Mouse (Mus musculus): Measurements from ENCODE around the gene Gas7. TPM values are rescaled to one million over a fixed set of nuclear protein-coding genes. Genes with fewer than 3 reads are reported as not detected.

The Gas7 gene
- total and polyA plus RNA-seq, 2 experiments from 2014 or later = 4.8 to 23.2 TPM

DNA sequence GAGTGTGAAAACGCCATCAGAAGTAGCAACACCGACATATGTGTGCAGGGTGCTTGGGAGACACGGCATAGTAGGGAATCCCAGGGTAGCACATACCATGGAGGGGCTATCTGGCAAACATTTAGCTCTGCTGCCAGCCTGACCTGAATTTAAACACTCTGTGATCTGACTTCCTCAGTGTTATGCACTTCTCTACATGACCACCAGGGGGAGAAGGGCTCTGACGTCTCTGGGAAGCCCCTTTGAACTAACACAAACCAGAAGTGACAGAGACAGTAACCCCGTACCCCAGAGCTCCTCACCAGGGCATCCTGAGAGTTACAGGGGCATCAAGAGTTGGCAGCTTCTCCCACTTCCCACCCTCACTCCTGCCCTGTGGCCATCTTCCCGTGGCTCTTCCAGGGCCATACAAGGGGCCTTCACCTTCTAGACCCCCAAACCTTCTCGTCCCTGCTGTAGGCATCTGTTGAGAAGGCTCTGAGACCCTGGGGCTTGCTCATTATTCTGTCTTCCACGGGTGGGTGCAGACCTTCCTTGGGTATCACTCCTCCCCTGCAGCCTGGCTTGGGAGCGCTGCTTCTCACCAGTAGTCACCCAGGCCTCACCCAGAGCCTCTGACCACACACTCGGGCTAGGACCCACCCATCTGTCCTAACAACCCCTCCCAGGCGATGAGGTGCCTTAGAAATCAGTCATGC is 202.6 kb downstream of the Gas7 start:
- H3K9ac ChIP-seq (replicated peaks; ENCODE audit: low read depth, low read length) = 0 out of 2 replicates have a peak overlapping the region, but pooled peaks have one; percentile 5
- no peaks in the 10 kb centered on the region for H3K4me1 ChIP-seq (ENCODE audit: control insufficient read depth, insufficient read depth)
- 43% methylated on average over 11 of the region's 11 CpGs for WGBS
- no peak overlapping the region for H3K27ac ChIP-seq (ENCODE audit: low read depth)
- no peaks in the 10 kb centered on the region for H3K9me3 ChIP-seq (replicated peaks; ENCODE audit: control insufficient read depth, low read length)
- H3K36me3 ChIP-seq (replicated peaks; ENCODE audit: control insufficient read depth, insufficient read depth, low read length) = no peaks in the 10 kb centered on the region; the same call in 1 of the 2 replicates
- H3K4me3 ChIP-seq (ENCODE audit: low read depth, low read length) = no peak overlapping the region
- ATAC-seq (ENCODE audit: insufficient read depth, low read depth) (peak; percentile 66), DNase-seq (ENCODE audit: low spot score) (peak; percentile 65)
- no peak overlapping the region for H3K4me2 ChIP-seq (ENCODE audit: low read depth, low read length)
- H3K27me3 ChIP-seq (ENCODE audit: control insufficient read depth, insufficient read depth, low read length) = no peaks in the 10 kb centered on the region
- TF ChIP-seq CTCF (IDR thresholded peaks at IDR 0.05; ENCODE audit: low read depth) = peak; percentile 90
- no peak for TF ChIP-seq EP300 (IDR thresholded peaks at IDR 0.05; ENCODE audit: low read depth)

- Histone ChIP-seq H3K27me3 (ENCODE audit: control insufficient read depth, insufficient read depth, low read length) (no peaks in the 10 kb centered on the region), H3K4me2 (ENCODE audit: low read depth, low read length) (no peak overlapping the region), H3K4me3 (ENCODE audit: low read depth, low read length) (no peak overlapping the region), H3K9ac (replicated peaks; ENCODE audit: low read depth, low read length) (no peak overlapping the region), H3K9me3 (replicated peaks; ENCODE audit: control insufficient read depth, low read length) (no peaks in the 10 kb centered on the region), H3K4me1 (ENCODE audit: control insufficient read depth, insufficient read depth) (0 out of 2 replicates have a peak, but pooled peaks cover 13% of the 10 kb centered on the region), H3K27ac (ENCODE audit: low read depth) (no peak overlapping the region), H3K36me3 (replicated peaks; ENCODE audit: control insufficient read depth, insufficient read depth, low read length) (no peaks in the 10 kb centered on the region; the same call in none of the 2 replicates)
- TF ChIP-seq EP300 (IDR thresholded peaks at IDR 0.05; ENCODE audit: low read depth) (no peak), CTCF (IDR thresholded peaks at IDR 0.05; ENCODE audit: low read depth) (no peak)
- DNase-seq (ENCODE audit: low spot score) = no peak
- ATAC-seq (ENCODE audit: insufficient read depth, low read depth) = no peak
- WGBS = 89% methylated on average over 8 of the region's 8 CpGs
Measured at GRCm38 (mm10) chr11:67661465-67661864, 206.2 kb downstream of the Gas7 start.

DNA sequence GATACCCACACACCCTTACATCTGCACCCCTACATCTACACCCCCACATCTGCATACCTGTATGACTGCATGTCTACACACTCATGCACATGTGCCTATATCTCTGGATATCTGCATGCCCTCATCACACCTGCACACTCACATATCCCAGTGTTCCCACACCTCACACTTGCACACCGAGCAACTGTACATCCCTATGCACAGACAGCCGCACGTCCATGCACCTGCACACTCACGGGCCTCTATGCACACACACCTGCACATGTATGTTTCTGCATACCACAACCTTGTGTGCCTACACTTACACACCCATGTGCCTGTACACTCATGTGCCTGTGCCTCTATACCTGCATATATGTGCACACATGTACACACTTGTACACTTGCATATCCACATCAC is 208.2 kb downstream of the Gas7 start:
- ATAC-seq (ENCODE audit: insufficient read depth, low read depth) (no peak), DNase-seq (ENCODE audit: low spot score) (no peak)
- Histone ChIP-seq H3K4me3 (ENCODE audit: low read depth, low read length) (no peak overlapping the region), H3K27me3 (ENCODE audit: control insufficient read depth, insufficient read depth, low read length) (no peaks in the 10 kb centered on the region), H3K9me3 (replicated peaks; ENCODE audit: control insufficient read depth, low read length) (no peaks in the 10 kb centered on the region), H3K4me1 (ENCODE audit: control insufficient read depth, insufficient read depth) (peaks cover 28% of the 10 kb centered on the region), H3K4me2 (ENCODE audit: low read depth, low read length) (no peak overlapping the region), H3K9ac (replicated peaks; ENCODE audit: low read depth, low read length) (no peak overlapping the region), H3K36me3 (replicated peaks; ENCODE audit: control insufficient read depth, insufficient read depth, low read length) (no peaks in the 10 kb centered on the region; the same call in none of the 2 replicates), H3K27ac (ENCODE audit: low read depth) (no peak overlapping the region)
- WGBS = 91% methylated on average over 4 of the region's 4 CpGs
- TF ChIP-seq EP300 (IDR thresholded peaks at IDR 0.05; ENCODE audit: low read depth) = no peak
- TF ChIP-seq CTCF (IDR thresholded peaks at IDR 0.05; ENCODE audit: low read depth) = no peak

DNA sequence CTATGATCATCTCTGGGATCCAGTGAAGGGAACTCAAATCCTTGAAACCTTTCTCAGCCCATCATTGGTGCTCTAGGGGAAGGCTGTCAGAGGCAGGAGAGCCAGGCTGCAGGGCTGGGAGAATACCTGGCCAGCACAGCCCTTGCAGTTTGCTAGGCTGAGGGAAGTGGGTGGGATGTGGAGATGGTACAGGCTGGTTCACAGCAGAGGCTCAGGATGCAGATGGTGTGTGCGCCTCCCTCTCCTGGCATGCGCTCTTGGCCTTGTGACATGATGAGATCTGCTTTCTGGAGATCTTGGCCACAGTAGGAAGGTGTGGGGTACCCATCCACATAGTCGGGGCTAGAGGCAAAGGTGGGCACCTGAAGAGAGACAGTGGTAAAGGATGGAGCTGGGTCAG is 209.0 kb downstream of the Gas7 start:
- Histone ChIP-seq H3K9ac (replicated peaks; ENCODE audit: low read depth, low read length) (no peak overlapping the region), H3K4me2 (ENCODE audit: low read depth, low read length) (no peak overlapping the region), H3K9me3 (replicated peaks; ENCODE audit: control insufficient read depth, low read length) (no peaks in the 10 kb centered on the region), H3K4me3 (ENCODE audit: low read depth, low read length) (no peak overlapping the region), H3K27me3 (ENCODE audit: control insufficient read depth, insufficient read depth, low read length) (no peaks in the 10 kb centered on the region), H3K36me3 (replicated peaks; ENCODE audit: control insufficient read depth, insufficient read depth, low read length) (no peaks in the 10 kb centered on the region; the same call in none of the 2 replicates), H3K27ac (ENCODE audit: low read depth) (no peak overlapping the region), H3K4me1 (ENCODE audit: control insufficient read depth, insufficient read depth) (peaks cover 34% of the 10 kb centered on the region)
- ATAC-seq (ENCODE audit: insufficient read depth, low read depth) (no peak), DNase-seq (ENCODE audit: low spot score) (no peak)
- WGBS = 94% methylated on average over 3 of the region's 3 CpGs
- TF ChIP-seq CTCF (IDR thresholded peaks at IDR 0.05; ENCODE audit: low read depth) (no peak), EP300 (IDR thresholded peaks at IDR 0.05; ENCODE audit: low read depth) (no peak)

- ATAC-seq (ENCODE audit: insufficient read depth, low read depth) (no peak), DNase-seq (ENCODE audit: low spot score) (no peak)
- no peaks in the 10 kb centered on the region for H3K9me3 ChIP-seq (replicated peaks; ENCODE audit: control insufficient read depth, low read length)
- no peak for TF ChIP-seq EP300 (IDR thresholded peaks at IDR 0.05; ENCODE audit: low read depth)
- TF ChIP-seq CTCF (IDR thresholded peaks at IDR 0.05; ENCODE audit: low read depth) = no peak
- H3K9ac ChIP-seq (replicated peaks; ENCODE audit: low read depth, low read length) = no peak overlapping the region
- H3K4me3 ChIP-seq (ENCODE audit: low read depth, low read length) = no peak overlapping the region
- H3K4me2 ChIP-seq (ENCODE audit: low read depth, low read length) = no peak overlapping the region
- H3K27ac ChIP-seq (ENCODE audit: low read depth) = no peak overlapping the region
- WGBS = 80% methylated on average over 6 of the region's 6 CpGs
- H3K36me3 ChIP-seq (replicated peaks; ENCODE audit: control insufficient read depth, insufficient read depth, low read length) = no peaks in the 10 kb centered on the region; the same call in none of the 2 replicates
- no peaks in the 10 kb centered on the region for H3K27me3 ChIP-seq (ENCODE audit: control insufficient read depth, insufficient read depth, low read length)
- H3K4me1 ChIP-seq (ENCODE audit: control insufficient read depth, insufficient read depth) = peaks cover 37% of the 10 kb centered on the region
Measured at GRCm38 (mm10) chr11:67664918-67665317, 209.7 kb downstream of the Gas7 start.
